Mouse (Mus musculus): ENCODE measurements at regions not wholly inside any gene's neighbourhood (a gene's known extent, or its start where the extent isn't known, plus 50 kb on each side); places are given as distances from the start of the nearest gene placed in this dataset.

DNA sequence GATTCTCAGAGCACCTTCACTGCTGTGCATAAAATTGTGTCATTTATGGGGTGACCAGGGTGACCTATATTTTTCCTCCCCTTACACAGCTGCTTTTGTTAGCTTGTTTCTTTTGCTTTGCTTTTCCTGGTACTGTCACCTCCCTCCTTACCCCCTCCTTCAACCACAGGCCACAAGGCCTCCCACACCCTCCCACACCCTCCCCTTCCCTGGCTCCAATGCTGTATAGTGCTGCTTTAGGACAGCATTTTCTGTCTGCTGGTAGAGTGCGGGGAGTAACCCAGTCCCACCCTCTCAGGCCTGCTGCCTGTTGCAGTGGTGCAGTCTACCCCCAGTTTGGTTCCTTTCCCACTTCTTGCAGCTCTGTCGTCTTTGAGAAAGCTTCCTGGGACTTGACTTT, 209.5 kb downstream of the Dcdc2c start:
- Histone ChIP-seq H3K36me3 (ENCODE audit: control insufficient read depth, insufficient read depth, low read length) (no peaks in the 10 kb centered on the region), H3K4me1 (ENCODE audit: control insufficient read depth, insufficient read depth, low read length) (no peaks in the 10 kb centered on the region), H3K4me3 (ENCODE audit: low read depth, low read length) (no peak overlapping the region), H3K27ac (replicated peaks; ENCODE audit: low read depth, low read length) (no peak overlapping the region), H3K9ac (ENCODE audit: low read depth, low read length) (no peak overlapping the region), H3K9me3 (ENCODE audit: control insufficient read depth, low read length) (no peaks in the 10 kb centered on the region), H3K27me3 (replicated peaks; ENCODE audit: control insufficient read depth, insufficient read depth, low read length) (no peaks in the 10 kb centered on the region), H3K4me2 (ENCODE audit: low read depth, low read length) (no peak overlapping the region)
- 74% methylated on average over 2 of the region's 2 CpGs for WGBS
- DNase-seq (ENCODE audit: low spot score) (no peak), ATAC-seq (ENCODE audit: low read depth) (no peak)

DNA sequence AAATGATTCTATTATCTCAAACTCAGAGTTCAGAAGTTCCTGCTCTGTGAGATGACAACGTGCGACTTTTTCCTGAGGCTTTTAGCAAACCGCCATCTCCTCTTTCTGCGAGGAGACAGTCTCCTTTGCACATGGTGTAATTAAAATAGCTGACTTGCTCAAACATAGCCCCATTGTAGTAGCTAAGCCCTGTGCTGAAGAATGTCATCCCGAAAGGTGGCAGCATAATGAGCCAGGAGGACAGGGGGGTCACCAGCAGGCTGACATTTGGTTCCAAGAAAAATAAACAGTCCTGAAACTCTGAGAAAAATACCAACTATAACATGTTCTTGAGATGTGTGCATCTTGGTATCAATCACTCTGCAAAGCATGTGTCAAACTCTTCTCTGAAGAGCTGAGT, 219.6 kb downstream of the Dcdc2c start:
- DNase-seq (ENCODE audit: low spot score): peak; percentile 27
- no peaks in the 10 kb centered on the region for H3K27me3 ChIP-seq (replicated peaks; ENCODE audit: control insufficient read depth, insufficient read depth, low read length)
- no peak overlapping the region for H3K4me2 ChIP-seq (ENCODE audit: low read depth, low read length)
- 20% methylated on average over 5 of the region's 5 CpGs for WGBS
- no peaks in the 10 kb centered on the region for H3K36me3 ChIP-seq (ENCODE audit: control insufficient read depth, insufficient read depth, low read length)
- no peak overlapping the region for H3K9ac ChIP-seq (ENCODE audit: low read depth, low read length)
- H3K9me3 ChIP-seq (ENCODE audit: control insufficient read depth, low read length): no peaks in the 10 kb centered on the region
- H3K4me3 ChIP-seq (ENCODE audit: low read depth, low read length): no peak overlapping the region
- ATAC-seq (ENCODE audit: low read depth): no peak
- H3K27ac ChIP-seq (replicated peaks; ENCODE audit: low read depth, low read length): no peak overlapping the region
- H3K4me1 ChIP-seq (ENCODE audit: control insufficient read depth, insufficient read depth, low read length): no peaks in the 10 kb centered on the region

GRCm38 (mm10) chr12:28331843-28332242, 220.4 kb downstream of the Dcdc2c start:
- no peak overlapping the region for H3K4me2 ChIP-seq (ENCODE audit: low read depth, low read length)
- DNase-seq (ENCODE audit: low spot score) (no peak), ATAC-seq (ENCODE audit: low read depth) (no peak)
- 69% methylated on average over 2 of the region's 2 CpGs for WGBS
- H3K9ac ChIP-seq (ENCODE audit: low read depth, low read length): no peak overlapping the region
- no peak overlapping the region for H3K27ac ChIP-seq (replicated peaks; ENCODE audit: low read depth, low read length)
- H3K4me3 ChIP-seq (ENCODE audit: low read depth, low read length): no peak overlapping the region
- H3K27me3 ChIP-seq (replicated peaks; ENCODE audit: control insufficient read depth, insufficient read depth, low read length): no peaks in the 10 kb centered on the region
- no peaks in the 10 kb centered on the region for H3K9me3 ChIP-seq (ENCODE audit: control insufficient read depth, low read length)
- H3K36me3 ChIP-seq (ENCODE audit: control insufficient read depth, insufficient read depth, low read length): no peaks in the 10 kb centered on the region
- H3K4me1 ChIP-seq (ENCODE audit: control insufficient read depth, insufficient read depth, low read length): no peaks in the 10 kb centered on the region

GRCm38 (mm10) chr12:28323659-28324058, 228.5 kb downstream of the Dcdc2c start:
- Histone ChIP-seq H3K27ac (replicated peaks; ENCODE audit: low read depth, low read length) (no peak overlapping the region), H3K27me3 (replicated peaks; ENCODE audit: control insufficient read depth, insufficient read depth, low read length) (no peaks in the 10 kb centered on the region; the same call in 1 of the 2 replicates), H3K9ac (ENCODE audit: low read depth, low read length) (no peak overlapping the region), H3K9me3 (ENCODE audit: control insufficient read depth, low read length) (no peaks in the 10 kb centered on the region), H3K4me3 (ENCODE audit: low read depth, low read length) (no peak overlapping the region), H3K4me2 (ENCODE audit: low read depth, low read length) (no peak overlapping the region), H3K4me1 (ENCODE audit: control insufficient read depth, insufficient read depth, low read length) (no peaks in the 10 kb centered on the region), H3K36me3 (ENCODE audit: control insufficient read depth, insufficient read depth, low read length) (no peaks in the 10 kb centered on the region)
- DNase-seq (ENCODE audit: low spot score): peak; percentile 20
- no peak for ATAC-seq (ENCODE audit: low read depth)
- WGBS: 39% methylated on average over 2 of the region's 2 CpGs

DNA sequence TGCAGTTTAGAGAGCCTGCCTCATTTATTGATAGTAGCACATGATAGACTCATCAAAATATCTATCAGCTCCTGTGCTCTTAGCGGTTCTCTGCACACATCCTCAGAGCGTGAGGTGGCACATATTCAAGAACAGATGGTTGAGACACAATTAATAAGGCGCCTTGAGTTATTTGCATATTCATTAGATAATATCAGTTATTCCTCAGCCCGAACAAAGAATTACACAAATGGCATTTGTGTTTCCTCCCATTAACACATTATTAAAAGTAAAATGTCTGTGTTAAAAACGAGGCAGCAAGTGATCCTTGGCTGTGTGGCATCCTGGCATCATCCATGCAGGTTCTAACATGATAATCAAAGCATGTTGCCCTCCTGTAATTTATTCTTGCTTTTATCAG, 243.0 kb downstream of the Dcdc2c start:
- 76% methylated on average over 5 of the region's 5 CpGs for WGBS
- ATAC-seq (ENCODE audit: low read depth): no peak
- H3K36me3 ChIP-seq (ENCODE audit: control insufficient read depth, insufficient read depth, low read length): no peaks in the 10 kb centered on the region
- no peak for DNase-seq (ENCODE audit: low spot score)
- no peaks in the 10 kb centered on the region; the same call in 1 of the 2 replicates for H3K4me1 ChIP-seq (ENCODE audit: control insufficient read depth, insufficient read depth, low read length)
- H3K27me3 ChIP-seq (replicated peaks; ENCODE audit: control insufficient read depth, insufficient read depth, low read length): no peaks in the 10 kb centered on the region
- H3K4me3 ChIP-seq (ENCODE audit: low read depth, low read length): no peak overlapping the region
- no peak overlapping the region for H3K4me2 ChIP-seq (ENCODE audit: low read depth, low read length)
- no peak overlapping the region for H3K27ac ChIP-seq (replicated peaks; ENCODE audit: low read depth, low read length)
- no peak overlapping the region for H3K9ac ChIP-seq (ENCODE audit: low read depth, low read length)
- H3K9me3 ChIP-seq (ENCODE audit: control insufficient read depth, low read length): no peaks in the 10 kb centered on the region

DNA sequence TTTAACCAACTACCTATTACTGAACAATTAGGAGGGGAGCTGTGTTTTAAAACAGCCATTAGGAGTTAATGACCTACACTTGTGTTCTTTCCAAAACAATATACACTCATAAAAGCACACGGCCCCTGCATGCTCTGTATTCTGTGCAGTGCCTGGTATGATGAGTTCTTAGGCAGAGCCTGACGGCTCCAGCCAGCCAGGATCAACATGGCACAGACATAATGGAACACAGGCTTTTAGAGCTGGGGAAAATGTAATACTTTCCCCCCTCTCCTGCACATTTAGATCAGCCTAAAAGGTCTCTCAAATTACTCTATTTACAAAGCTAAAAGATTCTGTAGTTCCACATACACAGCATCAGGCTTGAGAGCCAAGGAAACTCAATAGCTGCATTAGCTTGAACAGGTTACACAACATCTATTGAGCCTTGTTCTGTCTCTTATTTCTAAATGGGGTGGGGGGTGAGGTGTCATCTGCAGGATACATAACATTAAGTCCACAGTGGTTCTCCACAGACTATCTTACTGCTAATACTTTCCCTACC, 250.1 kb downstream of the Dcdc2c start:
- Histone ChIP-seq H3K4me2 (ENCODE audit: low read depth, low read length) (no peak overlapping the region), H3K4me3 (ENCODE audit: low read depth, low read length) (no peak overlapping the region), H3K9me3 (ENCODE audit: control insufficient read depth, low read length) (no peaks in the 10 kb centered on the region), H3K27me3 (replicated peaks; ENCODE audit: control insufficient read depth, insufficient read depth, low read length) (no peaks in the 10 kb centered on the region), H3K36me3 (ENCODE audit: control insufficient read depth, insufficient read depth, low read length) (no peaks in the 10 kb centered on the region), H3K4me1 (ENCODE audit: control insufficient read depth, insufficient read depth, low read length) (no peaks in the 10 kb centered on the region; the same call in 1 of the 2 replicates), H3K27ac (replicated peaks; ENCODE audit: low read depth, low read length) (no peak overlapping the region), H3K9ac (ENCODE audit: low read depth, low read length) (no peak overlapping the region)
- DNase-seq (ENCODE audit: low spot score) (peak; percentile 52), ATAC-seq (ENCODE audit: low read depth) (peak; percentile 63; the same call in 1 of the 2 replicates)
- 49% methylated on average over 2 of the region's 2 CpGs for WGBS

DNA sequence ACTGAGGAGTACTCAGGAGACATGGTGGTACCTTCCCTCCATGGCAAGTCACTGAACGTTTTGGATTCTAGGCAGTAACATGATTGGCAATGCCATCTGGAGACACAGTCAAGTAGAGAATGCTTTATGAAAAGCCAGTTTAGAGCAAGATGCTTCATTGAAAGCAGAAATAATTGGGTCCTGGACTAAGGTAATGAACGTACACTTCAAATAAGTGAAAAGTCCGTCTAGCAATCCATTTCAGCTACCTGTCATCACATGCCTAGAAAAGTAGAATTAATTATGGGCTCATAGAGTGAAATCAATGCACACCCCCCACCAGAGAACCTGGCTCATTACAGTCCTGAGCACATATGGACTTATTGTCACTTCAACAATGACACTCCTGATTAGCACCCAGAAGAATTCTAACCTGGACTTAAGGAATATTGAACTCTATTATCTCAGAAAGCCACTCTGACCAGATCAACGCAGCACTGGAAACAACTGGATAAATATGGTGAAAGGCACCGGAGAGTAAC, 263.8 kb downstream of the Dcdc2c start:
- no peak for ATAC-seq (ENCODE audit: low read depth)

DNA sequence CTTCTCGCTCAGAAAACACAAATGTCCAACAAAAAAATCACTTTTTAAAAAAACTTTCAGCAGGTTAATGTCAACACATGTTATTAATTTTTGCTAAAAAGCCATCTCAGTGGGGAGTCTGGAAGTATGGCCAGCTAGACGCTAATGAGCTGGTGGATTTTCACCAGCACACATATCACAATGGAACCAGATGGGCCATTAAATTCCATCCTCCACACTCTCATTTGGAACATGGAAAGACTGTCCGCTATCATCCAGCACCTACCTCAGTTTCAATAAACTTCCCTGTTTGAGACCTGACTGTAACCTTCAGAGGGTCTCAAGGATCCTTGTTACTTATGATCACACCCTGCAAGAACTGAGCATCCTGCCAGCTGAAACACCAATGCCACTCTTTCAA, 296.7 kb downstream of the Dcdc2c start:
- Histone ChIP-seq H3K9me3 (ENCODE audit: control insufficient read depth, low read length) (no peaks in the 10 kb centered on the region), H3K9ac (ENCODE audit: low read depth, low read length) (no peak overlapping the region), H3K27ac (replicated peaks; ENCODE audit: low read depth, low read length) (no peak overlapping the region), H3K27me3 (replicated peaks; ENCODE audit: control insufficient read depth, insufficient read depth, low read length) (no peaks in the 10 kb centered on the region), H3K4me1 (ENCODE audit: control insufficient read depth, insufficient read depth, low read length) (no peaks in the 10 kb centered on the region), H3K36me3 (ENCODE audit: control insufficient read depth, insufficient read depth, low read length) (no peaks in the 10 kb centered on the region), H3K4me2 (ENCODE audit: low read depth, low read length) (no peak overlapping the region), H3K4me3 (ENCODE audit: low read depth, low read length) (no peak overlapping the region)
- no peak for DNase-seq (ENCODE audit: low spot score)
- 37% methylated on average over 3 of the region's 3 CpGs for WGBS
- ATAC-seq (ENCODE audit: low read depth): no peak

More for the DNA sequence above, 263.8 kb downstream of the Dcdc2c start:
- H3K36me3 ChIP-seq (ENCODE audit: control insufficient read depth, insufficient read depth, low read length): no peaks in the 10 kb centered on the region
- no peak for DNase-seq (ENCODE audit: low spot score)
- no peaks in the 10 kb centered on the region for H3K27me3 ChIP-seq (replicated peaks; ENCODE audit: control insufficient read depth, insufficient read depth, low read length)
- WGBS: 84% methylated on average over 5 of the region's 5 CpGs
- no peaks in the 10 kb centered on the region for H3K4me1 ChIP-seq (ENCODE audit: control insufficient read depth, insufficient read depth, low read length)
- no peak overlapping the region for H3K4me2 ChIP-seq (ENCODE audit: low read depth, low read length)
- no peak overlapping the region for H3K9ac ChIP-seq (ENCODE audit: low read depth, low read length)
- no peak overlapping the region for H3K27ac ChIP-seq (replicated peaks; ENCODE audit: low read depth, low read length)
- H3K4me3 ChIP-seq (ENCODE audit: low read depth, low read length): no peak overlapping the region
- no peaks in the 10 kb centered on the region for H3K9me3 ChIP-seq (ENCODE audit: control insufficient read depth, low read length)

- Histone ChIP-seq H3K27ac (replicated peaks; ENCODE audit: low read depth, low read length) (no peak overlapping the region), H3K4me3 (ENCODE audit: low read depth, low read length) (no peak overlapping the region), H3K27me3 (replicated peaks; ENCODE audit: control insufficient read depth, insufficient read depth, low read length) (no peaks in the 10 kb centered on the region), H3K9me3 (ENCODE audit: control insufficient read depth, low read length) (no peaks in the 10 kb centered on the region), H3K4me2 (ENCODE audit: low read depth, low read length) (no peak overlapping the region), H3K36me3 (ENCODE audit: control insufficient read depth, insufficient read depth, low read length) (no peaks in the 10 kb centered on the region), H3K9ac (ENCODE audit: low read depth, low read length) (no peak overlapping the region), H3K4me1 (ENCODE audit: control insufficient read depth, insufficient read depth, low read length) (no peaks in the 10 kb centered on the region)
- WGBS: 79% methylated on average over 1 of the region's 1 CpGs
- DNase-seq (ENCODE audit: low spot score): no peak
- ATAC-seq (ENCODE audit: low read depth): no peak
These were observed 301.7 kb downstream of the Dcdc2c start for GRCm38 (mm10) chr12:28250526-28250925.
